Mouse (Mus musculus): ENCODE results near the gene Slc5a5. TPM values are rescaled to one million over a fixed set of nuclear protein-coding genes. Genes with fewer than 3 reads are reported as not detected.
A peak's percentile ranks its signal among the peaks of the same experiment; 100 is the strongest.

Slc5a5 gene
- polyA plus RNA-seq, 1 experiment = 6.7 TPM

DNA sequence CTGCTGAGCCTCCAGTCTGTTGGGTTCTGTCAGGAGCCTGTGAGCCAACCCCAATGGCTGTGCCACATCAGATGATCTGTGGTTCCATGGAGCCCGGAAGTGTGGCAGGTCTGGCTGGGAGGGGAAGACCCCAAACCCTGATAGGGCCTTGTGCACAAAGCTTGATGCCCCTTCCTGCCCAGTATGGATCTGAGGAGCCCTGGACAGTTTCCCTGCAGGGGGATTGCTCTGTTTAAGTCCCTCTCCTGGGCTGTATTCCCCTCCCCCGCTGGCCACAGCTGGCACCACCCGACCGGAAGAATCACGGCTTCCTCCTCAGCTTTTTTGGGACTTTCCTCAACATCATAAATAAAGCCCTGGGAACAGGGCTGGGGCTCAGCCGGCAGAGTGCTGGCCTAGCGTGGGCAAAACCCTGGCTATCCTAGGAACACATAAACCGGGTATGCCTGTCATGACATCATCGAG is 59.5 kb downstream of the Slc5a5 start:
- no peak for DNase-seq
- peak overlapping the region; percentile 34; the same call in 1 of the 2 replicates for H3K27ac ChIP-seq (ENCODE audit: insufficient read depth, low read length)
- TF ChIP-seq CTCF (IDR thresholded peaks at IDR 0.05; ENCODE audit: borderline replicate concordance, insufficient read depth, low read depth, low read length) = no peak
- TF ChIP-seq POLR2A (IDR thresholded peaks at IDR 0.05; ENCODE audit: borderline replicate concordance, insufficient read depth, low read length) = no peak
- 53% methylated on average over 9 of the region's 9 CpGs for WGBS
- no peaks in the 10 kb centered on the region; the same call in 1 of the 2 replicates for H3K4me1 ChIP-seq (ENCODE audit: control insufficient read depth, insufficient read depth, low read length)
- no peaks in the 10 kb centered on the region for H3K27me3 ChIP-seq (ENCODE audit: control insufficient read depth, insufficient read depth, low read length)
- H3K4me3 ChIP-seq (replicated peaks; ENCODE audit: insufficient read depth, low read depth, low read length) = no peak overlapping the region

Other genes with a start within 250 kb of the Slc5a5 start
- gene Pgpep1, start 232.4 kb downstream of the Slc5a5 start, polyA plus RNA-seq (2012; rRNA removed) = 28.3 and 32.5 TPM in 2 replicates
- gene Lsm4, start 219.5 kb downstream of the Slc5a5 start, polyA plus RNA-seq (2012; rRNA removed) = 113 and 117 TPM in 2 replicates
- 252 and 274 TPM in 2 replicates for gene Jund, start 193.8 kb downstream of the Slc5a5 start, polyA plus RNA-seq (2012; rRNA removed)
- gene Iqcn, start 189.3 kb downstream of the Slc5a5 start, polyA plus RNA-seq (2012; rRNA removed) = 0.08 and 0.11 TPM in 2 replicates
- gene Gm3336, start 174.2 kb downstream of the Slc5a5 start, polyA plus RNA-seq (2012; rRNA removed) = 0.13 TPM in 1 of 2 replicates, not detected in the other
- gene Pde4c, start 169.0 kb downstream of the Slc5a5 start, polyA plus RNA-seq (2012; rRNA removed) = 2.5 and 3.0 TPM in 2 replicates
- 1,156 and 1,176 TPM in 2 replicates for gene Rab3a, start 138.1 kb downstream of the Slc5a5 start, polyA plus RNA-seq (2012; rRNA removed)
- 81.1 and 83.4 TPM in 2 replicates for gene Mpv17l2, start 131.8 kb downstream of the Slc5a5 start, polyA plus RNA-seq (2012; rRNA removed)
- 150 and 158 TPM in 2 replicates for gene Pik3r2, start 116.0 kb downstream of the Slc5a5 start, polyA plus RNA-seq (2012; rRNA removed)
- gene Mast3, start 87.7 kb downstream of the Slc5a5 start, polyA plus RNA-seq (2012; rRNA removed) = 69.5 and 70.4 TPM in 2 replicates
- gene Il12rb1, start 84.3 kb downstream of the Slc5a5 start, polyA plus RNA-seq (2012; rRNA removed) = 1.8 and 1.9 TPM in 2 replicates
- 33.1 and 34.0 TPM in 2 replicates for gene Arrdc2, start 53.0 kb downstream of the Slc5a5 start, polyA plus RNA-seq (2012; rRNA removed)
- 19.4 and 22.1 TPM in 2 replicates for gene Kcnn1, start 29.5 kb downstream of the Slc5a5 start, polyA plus RNA-seq (2012; rRNA removed)
- 123 and 145 TPM in 2 replicates for gene Ccdc124, start 18.8 kb downstream of the Slc5a5 start, polyA plus RNA-seq (2012; rRNA removed)
- gene Rpl18a, start 4.7 kb upstream of the Slc5a5 start, polyA plus RNA-seq (2012; rRNA removed) = 1,458 and 1,510 TPM in 2 replicates
- gene Map1s, start 13.2 kb upstream of the Slc5a5 start, polyA plus RNA-seq (2012; rRNA removed) = 53.4 and 53.7 TPM in 2 replicates